Mouse (Mus musculus) embryonic fibroblast, embryonic 13.5 days (primary cell): ENCODE measurements around the gene Vps29.

ENCODE experiments used
- CTCF ChIP-seq: IDR thresholded peaks from 2 replicates; pipeline ENCODE4 v1.5.1; 2011; ENCODE audit warnings: mild to moderate bottlenecking, control low read depth, low read length, moderate library complexity, borderline replicate concordance; ENCODE audit not compliant: insufficient read depth
- POLR2A ChIP-seq: IDR thresholded peaks from 2 replicates; pipeline ENCODE4 v1.6.1; 2011; ENCODE audit warnings: low read depth, mild to moderate bottlenecking, control low read depth, low read length, moderate library complexity

GRCm38 (mm10) chr5:122402772-122403171 lies 48.6 kb downstream of the Vps29 start:
- TF ChIP-seq CTCF = no peak
- no peak for TF ChIP-seq POLR2A
